In the genomic region with DNA sequence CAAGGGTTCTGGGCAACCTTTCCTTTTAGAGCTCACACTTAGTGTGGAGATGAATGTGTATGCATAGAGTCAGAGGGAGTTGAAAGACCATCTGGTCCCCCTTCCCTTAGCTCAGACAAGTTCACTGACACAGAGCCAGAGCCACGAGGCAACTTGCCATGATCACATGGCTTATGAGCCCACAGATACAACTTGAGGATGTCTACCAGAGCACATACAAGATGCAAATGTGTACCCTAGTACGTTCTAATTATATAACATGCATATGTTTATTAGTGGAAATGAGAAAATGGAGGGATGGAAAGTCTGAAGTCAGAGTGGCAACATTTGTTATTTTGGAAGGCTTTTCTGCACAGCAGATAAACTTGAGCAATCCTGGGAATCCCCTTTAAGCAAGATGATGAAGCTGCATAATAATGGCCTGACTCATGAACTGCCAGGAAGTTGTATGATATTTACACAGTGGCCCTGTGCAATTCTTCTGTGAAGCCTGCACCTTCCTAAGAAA, we compare ENCODE assay signal across 10 mouse cellular contexts.
DNase-seq lines count a peak whose midpoint lies in the region; ATAC-seq and TF ChIP-seq lines count a peak whose summit lies in the region.
"Had no signal": no experiment of that assay in that cellular context is flagged by ENCODE, and none has a peak within 500 bp of the region (broad histone marks: within the 10 kb centered on the region; RNA-seq: fewer than 3 reads in every experiment).

No protein-coding gene starts in this region.

- H3K27me3 ChIP-seq in forebrain, postnatal 0 days (ENCODE audit: insufficient read depth, low read length) = no peaks in the 10 kb centered on the region
- H3K27me3 ChIP-seq: embryonic facial prominence, embryonic 13.5 days; limb, embryonic 12.5 days had no signal

- no peak overlapping the region for H3K4me3 ChIP-seq in forebrain, postnatal 0 days (ENCODE audit: low read depth, low read length)
- H3K4me3 ChIP-seq: embryonic facial prominence, embryonic 13.5 days; limb, embryonic 12.5 days had no signal

- no peaks in the 10 kb centered on the region for H3K36me3 ChIP-seq in forebrain, postnatal 0 days (ENCODE audit: insufficient read depth)
- H3K36me3 ChIP-seq: embryonic facial prominence, embryonic 13.5 days; limb, embryonic 12.5 days had no signal

- 35% methylated on average over 2 of the region's 2 CpGs for WGBS in forebrain, postnatal 0 days

- intact Hi-C loops in left cerebral cortex, postnatal 4 days (cut with DNase I) = no loop called here

- H3K9ac ChIP-seq in forebrain, postnatal 0 days = no peak overlapping the region
- H3K9ac ChIP-seq: embryonic facial prominence, embryonic 13.5 days; limb, embryonic 12.5 days had no signal

- no peak overlapping the region for H3K4me2 ChIP-seq in forebrain, postnatal 0 days (ENCODE audit: low read depth)
- H3K4me2 ChIP-seq: embryonic facial prominence, embryonic 13.5 days; limb, embryonic 12.5 days had no signal

- TF ChIP-seq CTCF in forebrain, postnatal 0 days (IDR thresholded peaks at IDR 0.05; ENCODE audit: low read depth) = no peak

- H3K4me1 ChIP-seq in forebrain, postnatal 0 days (ENCODE audit: insufficient read depth) = peaks cover 8% of the 10 kb centered on the region

- H3K9me3 ChIP-seq in forebrain, postnatal 0 days (ENCODE audit: low read length) = no peaks in the 10 kb centered on the region
- H3K9me3 ChIP-seq: embryonic facial prominence, embryonic 13.5 days; limb, embryonic 12.5 days had no signal

- DNase-seq in left cerebral cortex, postnatal 4 days = peak; percentile 70
- DNase-seq in left cerebral cortex, adult 9 months (ENCODE audit: low spot score in 2 of 2) = no peak
- peak; percentile 13 for DNase-seq in MN1 (ENCODE audit: low spot score)
- peak; percentile 62 for DNase-seq in forebrain, postnatal 0 days
- peak; percentile 51 to 57 for DNase-seq in natural killer cell, adult 2 months (ENCODE audit: low spot score in 2 of 2)
- DNase-seq in layer of hippocampus, adult 9-10 months (ENCODE audit: low spot score) = no peak
- DNase-seq in cerebellum, adult 9-10 months = no peak
- DNase-seq: adrenal gland, adult 8-10 months had no signal

- ATAC-seq in forebrain, postnatal 0 days = peak; percentile 84

- H3K27ac ChIP-seq in forebrain, postnatal 0 days (ENCODE audit: low read depth, low read length) = no peak overlapping the region
- H3K27ac ChIP-seq: embryonic facial prominence, embryonic 13.5 days; limb, embryonic 12.5 days had no signal

Comparison
In these comparisons a context has a peak if more than half of its experiments do, and no peak if none do; other contexts are left out.
1. DNase-seq: peak in left cerebral cortex, postnatal 4 days (single experiment), MN1 (single experiment), forebrain, postnatal 0 days (single experiment) and natural killer cell, adult 2 months (2 of 2); none in left cerebral cortex, adult 9 months (0 of 2), layer of hippocampus, adult 9-10 months (single experiment) and cerebellum, adult 9-10 months (single experiment).